Mouse (Mus musculus): ENCODE data around the gene Ccdc9b.

DNA sequence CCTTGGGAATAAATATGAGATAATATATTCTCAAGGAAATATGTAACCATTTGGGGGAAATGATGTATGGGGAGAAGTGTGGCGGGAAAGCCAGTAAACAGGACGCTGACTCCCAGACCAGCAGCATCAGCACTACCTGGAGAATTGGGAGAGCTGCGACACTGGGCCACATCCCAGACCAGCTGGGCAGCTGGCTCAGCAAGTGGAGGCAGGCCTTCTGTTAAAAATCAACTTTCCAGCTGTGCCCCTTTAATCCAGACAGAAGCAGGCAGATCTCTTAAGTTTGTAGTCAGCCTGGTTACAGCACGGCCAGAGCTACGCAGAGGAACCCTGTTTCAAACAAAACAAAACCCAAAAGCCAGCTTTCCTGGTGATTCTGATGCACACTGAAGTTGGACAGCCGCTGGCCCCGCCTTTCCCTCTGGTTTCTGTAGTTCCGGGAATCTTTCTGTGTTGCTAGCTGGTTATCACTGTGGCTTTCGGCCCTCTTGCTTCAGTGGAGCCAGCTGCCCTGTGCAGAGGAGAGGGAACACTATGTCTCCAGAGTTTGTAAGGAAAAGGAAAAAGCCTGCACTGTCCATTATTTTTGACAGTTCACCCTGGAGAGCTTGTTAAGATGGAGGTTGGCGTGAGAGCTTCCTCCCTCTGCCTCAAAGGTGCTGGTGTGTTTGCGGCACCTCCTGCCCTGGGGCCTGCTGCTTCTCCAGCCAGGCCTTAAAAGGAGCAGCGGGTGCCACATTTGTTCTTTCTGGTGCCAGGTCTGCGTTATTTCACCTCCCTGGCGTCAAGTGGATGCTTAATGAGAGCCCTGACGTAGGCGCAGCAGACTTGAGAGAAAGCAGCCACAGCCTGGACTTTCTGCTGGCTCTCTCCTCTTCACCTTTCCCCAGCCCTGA lies 10.3 kb downstream of the Ccdc9b start:
- TF ChIP-seq CTCF (IDR thresholded peaks at IDR 0.05; ENCODE audit: low read depth) (no peak), EP300 (IDR thresholded peaks at IDR 0.05; ENCODE audit: low read depth) (no peak)

Data from liver, embryonic 14.5 days (tissue).